Mouse (Mus musculus): Measurements from ENCODE around the gene Stab1. TPM values are rescaled to one million over a fixed set of nuclear protein-coding genes. Genes with fewer than 3 reads are reported as not detected.
A peak's percentile ranks its signal among the peaks of the same experiment; 100 is the strongest.

The Stab1 gene
- polyA plus RNA-seq, 1 experiment from 2014 or later: 27.6 TPM

- WGBS: 66% methylated on average over 2 of the region's 2 CpGs
- peak within 1 kb of the TSS; percentile 91 for H3K4me3 ChIP-seq (replicated peaks; ENCODE audit: low read length)
These were observed 39.6 kb upstream of the Stab1 start, which contains the start of gene Tnnc1 for GRCm38 (mm10) chr14:31208084-31208483. Gene Tnnc1 (plus strand): TSS chr14:31208312.

GRCm38 (mm10) chr14:31207070-31207830, 38.8 kb upstream of the Stab1 start:
- H3K4me2 ChIP-seq (replicated peaks): peak overlapping the region; percentile 98
- H3K9ac ChIP-seq: peak overlapping the region; percentile 97
- peak overlapping the region; percentile 90 for H3K27ac ChIP-seq
- H3K36me3 ChIP-seq (replicated peaks; ENCODE audit: control insufficient read depth, insufficient read depth): peaks cover 22% of the 10 kb centered on the region
- no peak for DNase-seq (ENCODE audit: low spot score)
- H3K9me3 ChIP-seq (ENCODE audit: control insufficient read depth, low read length): no peaks in the 10 kb centered on the region
- peak overlapping the region; percentile 91 for H3K4me3 ChIP-seq (replicated peaks; ENCODE audit: low read length)
- peak; percentile 25 for ATAC-seq (ENCODE audit: low FRiP score)
- peaks cover 20% of the 10 kb centered on the region for H3K4me1 ChIP-seq (replicated peaks; ENCODE audit: control insufficient read depth, insufficient read depth, low read length)
- H3K27me3 ChIP-seq (ENCODE audit: control insufficient read depth, insufficient read depth, low read length): no peaks in the 10 kb centered on the region
- 80% methylated on average over 13 of the region's 13 CpGs for whole genome bisulfite sequencing

More at GRCm38 (mm10) chr14:31208084-31208483, 39.6 kb upstream of the Stab1 start, which contains the start of gene Tnnc1:
- ATAC-seq (ENCODE audit: low FRiP score) (no peak), DNase-seq (ENCODE audit: low spot score) (no peak)
- H3K4me2 ChIP-seq (replicated peaks): peak within 1 kb of the TSS; percentile 98
- H3K4me1 ChIP-seq (replicated peaks; ENCODE audit: control insufficient read depth, insufficient read depth, low read length): peaks cover 20% of the 10 kb centered on the region
- peak within 1 kb of the TSS; percentile 90; the same call in 1 of the 2 replicates for H3K27ac ChIP-seq
- peaks cover 13% of the 10 kb centered on the region for H3K36me3 ChIP-seq (replicated peaks; ENCODE audit: control insufficient read depth, insufficient read depth)
- peak within 1 kb of the TSS; percentile 97 for H3K9ac ChIP-seq
- H3K9me3 ChIP-seq (ENCODE audit: control insufficient read depth, low read length): no peaks in the 10 kb centered on the region
- H3K27me3 ChIP-seq (ENCODE audit: control insufficient read depth, insufficient read depth, low read length): no peaks in the 10 kb centered on the region

GRCm38 (mm10) chr14:31206472-31206981, 38.1 kb upstream of the Stab1 start:
- H3K27ac ChIP-seq: peak overlapping the region; percentile 90
- WGBS: 1% methylated on average over 48 of the region's 48 CpGs
- ATAC-seq (ENCODE audit: low FRiP score) (peak; percentile 78), DNase-seq (ENCODE audit: low spot score) (peak; percentile 93)
- peaks cover 29% of the 10 kb centered on the region for H3K36me3 ChIP-seq (replicated peaks; ENCODE audit: control insufficient read depth, insufficient read depth)
- no peaks in the 10 kb centered on the region for H3K27me3 ChIP-seq (ENCODE audit: control insufficient read depth, insufficient read depth, low read length)
- H3K9me3 ChIP-seq (ENCODE audit: control insufficient read depth, low read length): no peaks in the 10 kb centered on the region
- peak overlapping the region; percentile 98 for H3K4me2 ChIP-seq (replicated peaks)
- peak overlapping the region; percentile 97 for H3K9ac ChIP-seq
- H3K4me1 ChIP-seq (replicated peaks; ENCODE audit: control insufficient read depth, insufficient read depth, low read length): peaks cover 20% of the 10 kb centered on the region
- H3K4me3 ChIP-seq (replicated peaks; ENCODE audit: low read length): peak overlapping the region; percentile 91

GRCm38 (mm10) chr14:31205562-31206467, 37.4 kb upstream of the Stab1 start:
- peak overlapping the region; percentile 91 for H3K4me3 ChIP-seq (replicated peaks; ENCODE audit: low read length)
- DNase-seq (ENCODE audit: low spot score): peak; percentile 47
- WGBS: under 1% methylated on average over 39 of the region's 39 CpGs

GRCm38 (mm10) chr14:31205244-31205561, 36.8 kb upstream of the Stab1 start:
- Histone ChIP-seq H3K9me3 (ENCODE audit: control insufficient read depth, low read length) (no peaks in the 10 kb centered on the region), H3K4me2 (replicated peaks) (peak overlapping the region; percentile 98), H3K27ac (peak overlapping the region; percentile 90), H3K36me3 (replicated peaks; ENCODE audit: control insufficient read depth, insufficient read depth) (peaks cover 42% of the 10 kb centered on the region), H3K4me1 (replicated peaks; ENCODE audit: control insufficient read depth, insufficient read depth, low read length) (peaks cover 20% of the 10 kb centered on the region), H3K9ac (peak overlapping the region; percentile 97), H3K27me3 (ENCODE audit: control insufficient read depth, insufficient read depth, low read length) (no peaks in the 10 kb centered on the region), H3K4me3 (replicated peaks; ENCODE audit: low read length) (peak overlapping the region; percentile 91)
- no peak for DNase-seq (ENCODE audit: low spot score)
- no peak for ATAC-seq (ENCODE audit: low FRiP score)
- WGBS: 24% methylated on average over 7 of the region's 8 CpGs

More at GRCm38 (mm10) chr14:31205562-31206467, 37.4 kb upstream of the Stab1 start:
- Histone ChIP-seq H3K27ac (peak overlapping the region; percentile 90), H3K36me3 (replicated peaks; ENCODE audit: control insufficient read depth, insufficient read depth) (peaks cover 36% of the 10 kb centered on the region), H3K27me3 (ENCODE audit: control insufficient read depth, insufficient read depth, low read length) (no peaks in the 10 kb centered on the region), H3K4me2 (replicated peaks) (peak overlapping the region; percentile 98), H3K9me3 (ENCODE audit: control insufficient read depth, low read length) (no peaks in the 10 kb centered on the region), H3K9ac (peak overlapping the region; percentile 97), H3K4me1 (replicated peaks; ENCODE audit: control insufficient read depth, insufficient read depth, low read length) (peaks cover 20% of the 10 kb centered on the region)
- ATAC-seq (ENCODE audit: low FRiP score): peak; percentile 68

- DNase-seq (ENCODE audit: low spot score) (no peak), ATAC-seq (ENCODE audit: low FRiP score) (no peak)
- H3K9me3 ChIP-seq (ENCODE audit: control insufficient read depth, low read length): no peaks in the 10 kb centered on the region
- H3K9ac ChIP-seq: peak overlapping the region; percentile 97
- peaks cover 20% of the 10 kb centered on the region for H3K4me1 ChIP-seq (replicated peaks; ENCODE audit: control insufficient read depth, insufficient read depth, low read length)
- H3K4me3 ChIP-seq (replicated peaks; ENCODE audit: low read length): peak overlapping the region; percentile 91
- peaks cover 46% of the 10 kb centered on the region for H3K36me3 ChIP-seq (replicated peaks; ENCODE audit: control insufficient read depth, insufficient read depth)
- H3K4me2 ChIP-seq (replicated peaks): peak overlapping the region; percentile 98
- H3K27me3 ChIP-seq (ENCODE audit: control insufficient read depth, insufficient read depth, low read length): no peaks in the 10 kb centered on the region
- WGBS: 74% methylated on average over 4 of the region's 4 CpGs
- H3K27ac ChIP-seq: peak overlapping the region; percentile 90
These were observed 36.4 kb upstream of the Stab1 start for GRCm38 (mm10) chr14:31204844-31205243.

- no peak overlapping the region for H3K4me2 ChIP-seq (replicated peaks)
- H3K4me3 ChIP-seq (replicated peaks; ENCODE audit: low read length): no peak overlapping the region
- peaks cover 13% of the 10 kb centered on the region for H3K4me1 ChIP-seq (replicated peaks; ENCODE audit: control insufficient read depth, insufficient read depth, low read length)
- ATAC-seq (ENCODE audit: low FRiP score) (no peak), DNase-seq (ENCODE audit: low spot score) (no peak)
- no peak overlapping the region for H3K9ac ChIP-seq
- H3K27ac ChIP-seq: no peak overlapping the region
- peaks cover 88% of the 10 kb centered on the region for H3K36me3 ChIP-seq (replicated peaks; ENCODE audit: control insufficient read depth, insufficient read depth)
- no peaks in the 10 kb centered on the region for H3K9me3 ChIP-seq (ENCODE audit: control insufficient read depth, low read length)
- WGBS: 85% methylated on average over 3 of the region's 3 CpGs
- H3K27me3 ChIP-seq (ENCODE audit: control insufficient read depth, insufficient read depth, low read length): no peaks in the 10 kb centered on the region
These were observed 31.6 kb upstream of the Stab1 start for GRCm38 (mm10) chr14:31200038-31200437.

- H3K4me3 ChIP-seq (replicated peaks; ENCODE audit: low read length): no peak overlapping the region
- ATAC-seq (ENCODE audit: low FRiP score) (no peak), DNase-seq (ENCODE audit: low spot score) (no peak)
- peaks cover 91% of the 10 kb centered on the region for H3K36me3 ChIP-seq (replicated peaks; ENCODE audit: control insufficient read depth, insufficient read depth)
- no peak overlapping the region for H3K9ac ChIP-seq
- 94% methylated on average over 7 of the region's 7 CpGs for WGBS
- H3K9me3 ChIP-seq (ENCODE audit: control insufficient read depth, low read length): no peaks in the 10 kb centered on the region
- H3K27ac ChIP-seq: no peak overlapping the region
- H3K27me3 ChIP-seq (ENCODE audit: control insufficient read depth, insufficient read depth, low read length): no peaks in the 10 kb centered on the region
- H3K4me1 ChIP-seq (replicated peaks; ENCODE audit: control insufficient read depth, insufficient read depth, low read length): peaks cover 9% of the 10 kb centered on the region
- H3K4me2 ChIP-seq (replicated peaks): no peak overlapping the region
These were observed 31.2 kb upstream of the Stab1 start for GRCm38 (mm10) chr14:31199599-31199998.
